Mouse (Mus musculus) bone marrow macrophage, adult 2 months (primary cell): ENCODE results near the gene Cd5. TPM values are rescaled to one million over a fixed set of nuclear protein-coding genes. Genes with fewer than 3 reads are reported as not detected.
A peak's percentile ranks its signal among the peaks of the same experiment; 100 is the strongest.

Experiments used
- H3K27ac ChIP-seq: 2 replicates; pipeline ENCODE4 v1.5.1; 2012; ENCODE audit warnings: low read depth, low read length; ENCODE audit not compliant: insufficient read depth
- H3K4me1 ChIP-seq: 2 replicates; pipeline ENCODE4 v1.6.1; 2012; ENCODE audit warnings: low read length; ENCODE audit not compliant: control insufficient read depth, insufficient read depth
- H3K4me3 ChIP-seq: 2 replicates; pipeline ENCODE4 v1.5.1; 2012; ENCODE audit warnings: mild to moderate bottlenecking, low read length, moderate library complexity; ENCODE audit not compliant: insufficient read depth
- CTCF ChIP-seq: IDR thresholded peaks from 2 replicates; pipeline ENCODE4 v1.5.1; 2012; ENCODE audit warnings: low read depth, mild to moderate bottlenecking, low read length, moderate library complexity
- POLR2A ChIP-seq: IDR thresholded peaks from 2 replicates; pipeline ENCODE4 v1.6.1; 2012; ENCODE audit warnings: mild to moderate bottlenecking, low read depth, low read length, borderline replicate concordance
- polyA plus RNA-seq: library from polyadenylated mRNA; stranded (reverse); fragments of >200 nt; gene quantifications from 2 replicates; pipeline ENCODE4 v1.2.4, GENCODE M21; 2012; ENCODE audit not compliant: missing spikeins, insufficient read depth, insufficient read length

The Cd5 gene
- polyA plus RNA-seq, 1 experiment, result not detected

DNA sequence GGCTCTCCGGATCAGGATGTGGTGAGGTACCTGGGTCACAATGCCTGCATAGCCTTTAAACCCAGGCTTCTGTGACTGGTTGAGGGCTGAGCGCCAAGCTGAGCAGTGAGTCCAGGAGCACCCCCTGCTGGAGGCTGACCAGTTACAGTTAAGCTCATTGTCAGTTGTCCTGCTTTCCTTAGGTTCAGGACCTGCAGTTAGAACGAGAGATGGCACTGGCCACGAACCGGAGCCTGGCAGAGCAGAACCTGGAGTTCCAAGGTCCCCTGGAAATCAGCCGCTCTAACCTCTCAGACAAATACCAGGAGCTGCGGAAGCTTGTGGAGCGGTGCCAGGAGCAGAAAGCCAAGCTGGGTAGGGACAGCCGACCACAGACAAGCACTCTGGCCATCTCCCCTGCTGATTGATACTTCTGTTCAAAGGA lies 28.7 kb downstream of the Cd5 start:
- TF ChIP-seq CTCF (no peak; the same call in 1 of the 2 replicates), POLR2A (no peak)
- Histone ChIP-seq H3K4me1 (peaks cover 14% of the 10 kb centered on the region), H3K27ac (no peak overlapping the region), H3K4me3 (no peak overlapping the region)

DNA sequence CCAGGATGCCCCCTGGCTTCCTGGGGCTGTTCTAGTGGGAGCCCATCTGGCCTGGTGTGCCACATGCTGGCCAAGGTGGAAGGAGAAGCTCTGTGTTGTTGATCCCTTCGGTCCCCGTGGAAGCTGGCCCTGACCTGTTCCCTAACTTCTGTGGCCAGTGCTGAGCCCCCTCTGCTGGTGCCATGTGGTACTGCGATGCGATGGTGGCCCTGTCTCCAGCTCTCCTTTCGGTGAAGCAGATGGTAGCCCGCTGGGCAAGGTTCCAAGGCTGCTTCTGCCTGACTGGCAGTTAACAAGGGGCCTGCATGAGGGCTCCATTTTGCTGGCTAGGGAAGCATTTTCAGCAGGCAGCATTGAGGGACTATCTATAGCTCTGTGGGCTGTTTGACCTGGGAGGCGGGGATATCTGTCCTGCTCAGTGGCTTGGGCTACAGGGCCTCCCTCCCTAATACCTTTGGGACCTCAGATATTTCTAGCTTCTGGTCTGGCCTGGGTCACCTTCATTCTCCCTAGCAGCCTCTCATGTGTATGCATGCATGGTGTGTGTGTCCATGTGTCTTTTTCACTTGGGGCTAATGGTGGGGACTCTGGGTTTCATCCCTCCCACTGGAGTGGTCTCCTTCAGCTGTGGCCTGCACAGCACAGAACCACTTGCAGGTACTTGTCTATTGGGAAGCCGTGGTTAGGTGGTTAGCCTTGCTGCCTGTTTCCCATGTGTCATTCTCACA lies 29.3 kb downstream of the Cd5 start:
- TF ChIP-seq POLR2A (no peak), CTCF (peak; percentile 68; the same call in 1 of the 2 replicates)
- H3K4me1 ChIP-seq, result peaks cover 11% of the 10 kb centered on the region
- no peak overlapping the region for H3K4me3 ChIP-seq
- H3K27ac ChIP-seq, result 0 out of 2 replicates have a peak overlapping the region, but pooled peaks have one; percentile 4

DNA sequence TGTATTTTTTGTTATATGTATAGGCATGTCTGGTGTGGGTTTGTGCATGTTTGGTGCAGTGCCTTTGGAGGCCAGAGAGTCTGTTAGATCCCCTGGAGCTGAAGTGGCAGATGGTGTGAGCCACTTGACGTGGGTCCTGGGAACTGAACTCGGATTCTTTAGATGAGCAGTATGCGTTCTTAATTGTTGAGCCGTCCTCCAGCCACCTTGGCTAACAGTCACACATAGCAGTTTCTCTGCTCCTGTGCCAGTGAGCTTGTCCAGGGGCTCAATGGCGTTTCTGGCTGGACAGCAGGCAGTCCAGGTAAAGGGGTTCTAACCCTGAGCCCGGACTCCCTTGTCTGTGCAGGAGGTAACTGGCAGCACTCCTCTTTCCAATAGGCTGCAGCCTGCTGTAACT lies 29.9 kb downstream of the Cd5 start:
- Histone ChIP-seq H3K27ac (no peak overlapping the region), H3K4me1 (peaks cover 13% of the 10 kb centered on the region), H3K4me3 (no peak overlapping the region)
- no peak for TF ChIP-seq POLR2A

- no peak overlapping the region for H3K27ac ChIP-seq
- peaks cover 23% of the 10 kb centered on the region for H3K4me1 ChIP-seq
- H3K4me3 ChIP-seq, result no peak overlapping the region
- no peak for TF ChIP-seq CTCF
- no peak for TF ChIP-seq POLR2A
These were observed 30.9 kb downstream of the Cd5 start for GRCm38 (mm10) chr19:10707881-10708280.

- no peak overlapping the region for H3K4me3 ChIP-seq
- no peak overlapping the region for H3K27ac ChIP-seq
- H3K4me1 ChIP-seq, result peaks cover 29% of the 10 kb centered on the region
- TF ChIP-seq POLR2A (no peak), CTCF (no peak)
These were observed 31.5 kb downstream of the Cd5 start for GRCm38 (mm10) chr19:10707087-10707875.

DNA sequence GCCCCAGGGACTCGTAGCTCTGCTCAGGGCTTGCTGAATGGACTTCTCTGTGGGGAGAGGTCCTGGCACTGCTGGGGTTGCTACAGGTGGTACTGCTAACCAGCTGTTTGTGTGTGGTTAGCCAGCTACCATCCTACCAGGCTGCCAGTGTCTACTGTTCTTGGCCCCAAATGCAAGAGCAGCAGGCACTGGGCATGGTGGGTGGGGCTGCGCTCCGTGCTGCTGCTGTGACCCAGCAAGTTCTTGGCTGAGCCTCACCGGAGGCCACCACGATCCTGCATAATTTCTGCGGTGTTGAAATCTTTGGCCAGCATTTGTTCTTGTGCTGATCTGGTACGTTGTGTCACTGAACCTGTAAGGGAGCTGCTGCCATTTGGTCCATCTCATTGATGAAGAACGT lies 35.3 kb downstream of the Cd5 start:
- Histone ChIP-seq H3K4me3 (no peak overlapping the region), H3K4me1 (peaks cover 56% of the 10 kb centered on the region), H3K27ac (no peak overlapping the region)
- TF ChIP-seq POLR2A (no peak), CTCF (no peak)

DNA sequence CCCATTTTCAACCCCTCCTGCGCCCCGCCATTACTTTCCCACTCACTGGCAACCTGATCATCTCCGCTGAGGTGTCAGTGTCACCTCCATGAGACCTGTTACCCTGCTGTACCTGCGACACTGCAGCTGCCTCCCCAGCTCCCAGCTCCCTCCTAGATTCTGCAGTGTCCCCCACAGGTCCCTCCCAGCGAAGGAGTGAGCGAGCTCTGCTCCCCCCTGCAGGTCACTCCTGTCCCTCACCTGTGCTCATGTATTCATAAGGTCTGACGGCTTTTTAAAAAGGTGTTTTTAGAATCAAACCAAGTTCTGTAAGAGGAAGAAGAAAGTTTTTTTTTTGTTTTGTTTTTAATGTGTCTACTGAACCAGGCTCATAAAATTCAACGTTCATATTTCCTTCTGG lies 36.7 kb downstream of the Cd5 start:
- no peak for TF ChIP-seq CTCF
- TF ChIP-seq POLR2A, result no peak
- Histone ChIP-seq H3K27ac (no peak overlapping the region), H3K4me1 (peaks cover 69% of the 10 kb centered on the region), H3K4me3 (no peak overlapping the region)

GRCm38 (mm10) chr19:10701013-10701726 lies 37.6 kb downstream of the Cd5 start:
- Histone ChIP-seq H3K27ac (no peak overlapping the region), H3K4me3 (no peak overlapping the region), H3K4me1 (peaks cover 72% of the 10 kb centered on the region)
- no peak for TF ChIP-seq POLR2A
- no peak for TF ChIP-seq CTCF

- H3K4me1 ChIP-seq, result peaks cover 82% of the 10 kb centered on the region
- TF ChIP-seq CTCF (no peak), POLR2A (no peak)
- no peak overlapping the region for H3K4me3 ChIP-seq
These were observed 39.0 kb downstream of the Cd5 start for GRCm38 (mm10) chr19:10699851-10700250.

More at GRCm38 (mm10) chr19:10699851-10700250, 39.0 kb downstream of the Cd5 start:
- H3K27ac ChIP-seq, result no peak overlapping the region
